Mouse (Mus musculus) embryo, embryonic 9.5 days (tissue): ENCODE results near the gene Cmip.

Experiments used
- DNase-seq: peaks from one replicate; pipeline ENCODE4 v3.0.0-alpha.2; 2017; ENCODE audit errors: extremely low spot score

Gene Cmip

DNA sequence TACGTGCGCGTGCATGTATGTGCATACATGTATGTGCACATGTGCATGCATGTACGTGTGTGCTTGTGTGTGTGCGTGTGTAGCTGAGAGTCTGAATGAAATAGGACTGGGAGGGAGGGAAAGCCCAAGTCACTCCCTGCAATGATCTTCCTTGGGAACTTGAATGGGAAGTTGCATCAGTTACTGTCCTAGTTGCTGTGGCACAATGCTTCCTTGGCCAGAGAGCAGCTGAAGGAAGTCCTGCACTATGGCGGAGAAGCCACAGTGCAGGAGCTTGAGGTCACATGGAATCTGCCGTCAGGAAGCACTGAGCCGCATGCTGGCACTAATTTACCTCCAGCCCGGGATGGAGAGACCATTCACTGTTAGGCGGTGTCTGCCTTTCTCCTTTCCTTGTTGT lies 37.9 kb downstream of the Cmip start:
- no peak for DNase-seq

- no peak for DNase-seq
Measured at GRCm38 (mm10) chr8:117297913-117298518, 41.2 kb downstream of the Cmip start.

- DNase-seq: no peak
Measured at GRCm38 (mm10) chr8:117299204-117299603, 42.3 kb downstream of the Cmip start.

- no peak for DNase-seq
Measured at GRCm38 (mm10) chr8:117300188-117300587, 43.3 kb downstream of the Cmip start.

DNA sequence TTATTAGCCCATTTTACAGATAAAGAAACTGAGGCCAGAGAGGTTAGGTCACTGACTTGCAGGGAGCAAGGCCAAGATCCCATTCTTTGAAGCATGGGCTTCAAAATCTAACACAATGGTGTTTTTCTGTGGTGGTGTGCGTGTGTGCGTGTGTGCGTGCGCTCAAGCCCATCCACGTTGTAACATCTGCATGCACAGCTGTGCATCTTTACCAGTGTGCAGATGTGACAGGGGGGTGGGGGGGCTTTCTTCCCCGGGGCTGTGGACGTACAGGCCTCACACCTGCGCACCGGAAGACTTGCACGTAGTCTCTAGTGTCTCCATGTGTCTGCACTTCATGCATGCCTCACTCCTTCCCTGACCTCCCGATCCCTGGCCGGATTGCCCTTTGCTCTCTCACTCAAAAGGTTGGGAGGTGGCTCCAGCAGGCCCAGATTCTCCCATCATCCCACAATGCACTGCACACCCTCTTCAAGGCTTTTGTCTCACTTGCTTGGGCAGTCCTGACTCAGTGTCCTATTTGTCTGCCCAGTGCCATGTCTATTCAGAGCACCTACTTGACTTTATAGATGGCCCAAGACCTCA lies 44.7 kb downstream of the Cmip start:
- DNase-seq: no peak

- no peak for DNase-seq
Measured at GRCm38 (mm10) chr8:117302072-117302471, 45.2 kb downstream of the Cmip start.

DNA sequence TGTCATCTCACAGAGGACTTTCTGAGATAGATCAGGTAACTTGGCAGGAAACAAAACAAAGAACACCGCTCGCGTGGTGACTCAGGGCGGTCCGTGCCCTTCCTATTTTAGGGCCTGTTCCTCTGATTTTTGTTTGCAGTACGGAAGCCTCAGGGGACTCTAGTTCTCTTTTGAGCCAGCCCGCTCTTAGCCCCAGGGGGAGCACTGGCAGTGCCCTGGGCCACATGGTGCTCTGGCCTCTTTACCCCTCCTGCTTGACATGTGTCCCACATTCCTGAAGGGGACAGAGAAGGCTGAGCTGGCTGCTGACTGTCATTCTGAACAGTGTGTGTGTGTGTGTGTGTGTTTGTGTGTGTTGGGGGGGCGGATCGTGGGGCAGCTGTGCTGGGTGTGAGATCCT lies 46.8 kb downstream of the Cmip start:
- no peak for DNase-seq

DNA sequence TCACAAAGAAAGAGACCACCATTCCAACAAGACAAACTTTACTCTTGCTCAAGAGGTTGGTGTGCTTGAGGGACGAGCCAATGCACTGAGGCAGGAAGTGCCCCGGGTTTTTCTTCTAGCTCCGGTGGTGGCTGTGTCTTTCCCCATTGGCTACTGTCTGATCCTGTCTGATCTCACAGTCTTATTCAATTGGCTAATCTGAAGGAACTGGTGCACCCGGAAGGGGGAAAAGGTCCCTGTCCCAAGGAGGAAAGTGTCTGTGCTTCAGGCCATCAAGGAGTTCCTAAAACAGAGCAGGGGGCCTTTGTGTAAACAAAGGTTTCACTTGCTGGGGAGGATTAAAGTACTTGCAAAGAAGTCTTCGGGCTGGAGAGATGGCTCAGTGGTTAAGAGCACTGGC lies 48.5 kb downstream of the Cmip start:
- DNase-seq: no peak

- DNase-seq: no peak
Measured at GRCm38 (mm10) chr8:117306756-117307155, 49.9 kb downstream of the Cmip start.

GRCm38 (mm10) chr8:117307221-117307620 lies 50.4 kb downstream of the Cmip start:
- no peak for DNase-seq

- DNase-seq: no peak
Measured at GRCm38 (mm10) chr8:117308303-117309095, 51.6 kb downstream of the Cmip start.

DNA sequence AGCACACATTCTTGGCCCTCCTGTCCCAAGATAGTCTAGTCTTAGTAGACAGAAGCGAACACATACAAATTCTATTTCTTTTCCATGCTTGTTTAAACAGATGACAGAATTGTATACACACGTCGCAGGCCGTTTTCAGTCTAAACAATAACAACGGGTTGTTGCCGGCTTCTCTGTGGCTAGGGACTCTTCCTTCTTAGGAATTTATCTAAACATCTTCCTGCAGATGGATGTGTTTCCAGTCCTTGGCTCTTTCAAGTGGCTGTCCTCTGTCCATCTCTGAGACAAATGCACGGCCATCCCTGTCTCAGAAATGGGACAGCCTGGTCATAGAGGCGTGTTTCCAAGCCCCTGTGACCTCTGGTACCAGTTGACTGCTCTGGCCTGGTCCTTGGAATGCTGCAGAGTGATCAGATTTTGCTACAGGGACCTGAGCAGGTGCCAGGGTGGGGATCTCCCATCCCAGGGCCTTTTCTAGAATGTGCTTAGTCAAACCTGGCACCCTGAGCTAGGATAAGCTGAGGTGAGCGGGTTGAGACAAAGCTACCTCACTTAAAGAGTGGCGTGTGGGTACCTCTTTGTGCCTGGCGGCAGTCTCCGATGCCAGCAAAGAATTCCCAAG lies 52.9 kb downstream of the Cmip start:
- no peak for DNase-seq

DNA sequence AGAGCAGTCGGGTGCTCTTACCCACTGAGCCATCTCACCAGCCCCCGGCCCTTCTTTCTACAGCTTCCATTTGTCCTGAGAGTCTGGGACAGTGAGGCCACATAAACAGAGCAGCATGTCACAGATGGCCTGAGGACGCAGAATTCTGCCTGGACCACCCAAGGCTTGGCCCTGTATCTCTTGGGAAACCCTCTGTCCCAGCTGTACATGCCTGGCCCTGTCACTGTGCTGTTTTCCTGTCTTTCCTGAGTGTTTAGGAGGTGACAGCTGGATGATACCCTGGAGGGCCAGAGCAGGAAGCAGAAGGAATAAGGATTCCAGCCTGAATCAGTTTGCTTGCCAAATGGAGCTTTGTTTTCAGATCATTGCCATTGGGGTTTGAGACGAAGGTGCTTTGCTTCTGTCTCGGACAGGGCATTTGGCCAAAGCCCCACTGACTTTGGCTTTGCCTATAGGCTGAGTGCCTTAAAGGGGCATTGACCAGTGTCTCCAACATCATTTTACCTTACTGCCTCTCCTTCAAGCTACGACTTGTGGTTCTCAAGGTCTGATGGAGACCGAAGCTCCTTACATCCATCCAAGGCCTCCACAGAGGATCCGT lies 54.2 kb downstream of the Cmip start:
- no peak for DNase-seq

- DNase-seq: peak; percentile 55
Measured at GRCm38 (mm10) chr8:117314308-117314953, 57.6 kb downstream of the Cmip start.

DNA sequence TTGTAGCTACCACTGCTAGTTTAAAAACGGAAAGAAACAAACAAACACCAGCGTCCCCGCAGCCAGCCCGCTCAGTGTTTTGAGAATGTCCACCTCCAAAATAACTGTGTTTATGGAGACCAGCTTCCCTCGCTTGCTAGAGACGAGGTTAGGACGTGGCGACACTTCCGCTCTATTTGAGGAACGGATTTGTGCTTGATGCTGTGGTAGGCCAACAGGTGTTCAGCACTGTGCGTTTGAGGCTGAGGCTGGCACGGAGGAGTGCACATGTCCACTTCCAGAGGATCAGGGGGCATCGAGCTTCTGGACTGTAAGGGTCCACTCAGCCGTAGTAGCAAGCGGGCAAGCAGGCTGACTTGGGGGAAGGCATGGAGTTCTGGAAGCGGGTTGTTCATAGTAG lies 58.9 kb downstream of the Cmip start:
- no peak for DNase-seq

GRCm38 (mm10) chr8:117317478-117317877 lies 60.6 kb downstream of the Cmip start:
- DNase-seq: no peak

- no peak for DNase-seq
Measured at GRCm38 (mm10) chr8:117318911-117319826, 62.3 kb downstream of the Cmip start.

DNA sequence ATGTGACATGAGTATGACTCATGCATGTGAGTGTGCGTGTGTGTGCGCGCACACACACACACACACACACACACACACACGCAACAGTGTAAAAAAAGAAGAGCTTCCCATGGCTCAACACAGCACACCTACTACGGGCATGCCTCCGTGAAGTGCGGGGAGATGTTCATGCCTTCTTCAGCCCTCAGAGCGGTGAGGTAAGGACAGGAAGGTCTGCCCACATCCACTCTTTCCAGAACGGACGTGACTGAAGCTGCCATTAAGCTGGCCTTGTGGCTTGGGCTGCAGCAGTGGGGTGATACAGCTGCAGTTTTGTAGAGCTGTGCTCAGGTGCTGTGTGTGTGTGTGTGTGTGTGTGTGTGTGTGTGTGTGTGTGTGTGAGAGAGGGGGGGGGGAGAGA lies 63.8 kb downstream of the Cmip start:
- DNase-seq: no peak

GRCm38 (mm10) chr8:117321232-117321631 lies 64.4 kb downstream of the Cmip start:
- no peak for DNase-seq

GRCm38 (mm10) chr8:117322021-117322420 lies 65.2 kb downstream of the Cmip start:
- no peak for DNase-seq
